Mouse (Mus musculus): ENCODE results near the gene Fndc1. TPM values are rescaled to one million over a fixed set of nuclear protein-coding genes. Genes with fewer than 3 reads are reported as not detected.

Fndc1 gene
- total RNA-seq (2012; rRNA removed) = 0.17 and 0.25 TPM in 2 replicates
- 0.05 and 0.34 TPM in 2 replicates for total RNA-seq (2014; rRNA removed)
- 0.14 TPM in 1 of 2 replicates, not detected in the other for polyA plus RNA-seq (2012; ENCODE audit: insufficient read length, low read depth)

DNA sequence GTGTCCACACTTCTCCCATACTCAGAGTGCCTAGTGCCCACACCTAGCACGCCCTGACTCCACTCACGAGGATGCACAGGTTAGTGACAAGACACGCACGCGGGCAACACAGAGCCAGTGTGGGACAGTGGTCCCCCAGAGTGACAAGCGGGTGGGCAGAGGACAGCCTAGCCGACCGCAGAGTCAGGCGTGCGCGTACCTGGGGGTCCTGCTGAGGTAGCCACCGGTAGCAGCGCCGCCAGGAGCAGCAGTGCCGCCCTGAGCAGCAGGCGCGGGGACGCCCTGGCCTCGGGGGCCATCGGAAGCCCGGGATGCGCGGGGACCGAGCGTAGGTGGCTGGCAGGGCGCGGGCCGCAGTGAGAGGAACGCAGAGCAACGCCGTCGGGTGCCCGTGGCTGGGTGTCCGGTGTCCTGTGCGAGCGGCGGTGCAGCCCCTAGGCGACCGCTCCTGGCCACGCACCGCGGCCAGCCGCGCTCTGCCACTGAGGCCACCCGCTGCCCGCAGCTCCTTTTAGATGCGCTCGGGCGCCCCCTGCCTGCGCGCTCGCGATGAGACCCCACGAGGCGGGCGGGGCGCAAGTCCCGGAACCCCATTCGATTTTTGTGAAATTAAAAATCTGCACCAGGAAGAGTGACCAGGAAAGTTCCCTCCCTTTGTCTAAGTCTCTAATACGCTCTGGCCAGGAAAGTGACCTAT, at the start of gene Fndc1:
Gene Fndc1 (minus strand): TSS at position 484 of the 697 bp plus-strand sequence.
- Histone ChIP-seq H3K4me1 (ENCODE audit: control insufficient read depth in 1 of 2, insufficient read depth in 2 of 2) (no peaks in the 10 kb centered on the region), H3K9me3 (replicated peaks; ENCODE audit: low read length) (no peaks in the 10 kb centered on the region), H3K4me3 (replicated peaks in 1 of 3; ENCODE audit: low read depth in 2 of 3, low read length in 2 of 3, poor library complexity in 1 of 3) (no peak within 1 kb of the TSS), H3K27me3 (replicated peaks) (peaks cover 5% of the 10 kb centered on the region), H3K9ac (ENCODE audit: insufficient read depth, low read depth) (no peak within 1 kb of the TSS), H3K79me2 (replicated peaks; ENCODE audit: control insufficient read depth, extremely low read depth, insufficient read depth, poor library complexity, severe bottlenecking) (no peaks in the 10 kb centered on the region), H3K4me2 (ENCODE audit: insufficient read depth, low read depth, poor library complexity, severe bottlenecking) (no peak within 1 kb of the TSS), H3K36me3 (replicated peaks in 1 of 2; ENCODE audit: control insufficient read depth in 1 of 2, insufficient read depth in 1 of 2, low read length in 1 of 2) (no peaks in the 10 kb centered on the region), H3K27ac (ENCODE audit: insufficient read depth, low read depth) (no peak within 1 kb of the TSS)
- dilution Hi-C loops (cut with MboI; ENCODE audit: extremely low pct_ligation_motif_present, extremely low pct_unique_long_range_greater_than_20kb, low sequenced_read_pairs) = no loop called here
- no peak for DNase-seq (ENCODE audit: extremely low read depth)
- no peak for TF ChIP-seq ELF1 (IDR thresholded peaks at IDR 0.05; ENCODE audit: low read depth, low read length)
- TF ChIP-seq SMC3 (IDR thresholded peaks at IDR 0.05; ENCODE audit: low read depth, low read length) = no peak; the same call in 1 of the 2 replicates
- no peak for TF ChIP-seq CTCF (conservative IDR thresholded peaks at IDR 0.05 in 1 of 2, IDR thresholded peaks at IDR 0.05 in 1 of 2; ENCODE audit: low read depth in 2 of 2, low read length in 2 of 2)
- in situ Hi-C loops (cut with MboI; ENCODE audit: low pct_ligation_motif_present, low pct_unique_long_range_greater_than_20kb, low sequenced_read_pairs) = loop anchor here (25.0 kb wide), 1 partner anchor 540 kb away; no protein-coding TSS in a partner anchor

DNA sequence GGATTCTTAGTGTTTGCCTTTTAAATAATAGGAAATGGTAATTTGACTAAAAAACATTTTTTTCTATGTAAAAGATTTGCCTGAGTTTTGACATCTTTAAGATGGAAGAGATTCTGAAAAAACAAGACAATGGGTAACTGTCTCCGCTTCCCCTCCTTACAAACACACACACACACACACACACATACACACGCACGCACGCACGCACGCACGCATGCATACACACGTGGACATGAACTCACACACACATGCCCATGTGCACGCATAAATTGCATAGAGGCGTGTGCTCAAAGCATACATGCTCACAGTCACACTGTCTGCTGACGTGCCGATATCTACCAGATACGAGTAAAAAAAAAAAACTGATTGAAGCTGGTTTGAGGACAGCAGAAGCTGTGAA, 49.4 kb upstream of the Fndc1 start:
- dilution Hi-C loops (cut with MboI; ENCODE audit: extremely low pct_ligation_motif_present, extremely low pct_unique_long_range_greater_than_20kb, low sequenced_read_pairs) = no loop called here
- in situ Hi-C loops (cut with MboI; ENCODE audit: low pct_ligation_motif_present, low pct_unique_long_range_greater_than_20kb, low sequenced_read_pairs) = no loop called here
- Histone ChIP-seq H3K27ac (ENCODE audit: insufficient read depth, low read depth) (peak overlapping the region; percentile 72; the same call in 1 of the 2 replicates), H3K4me3 (replicated peaks in 1 of 3; ENCODE audit: low read depth in 2 of 3, low read length in 2 of 3, poor library complexity in 1 of 3) (peak overlapping the region in 2 of 3 experiments; percentile 19 to 54), H3K9me3 (replicated peaks; ENCODE audit: low read length) (peaks cover 12% of the 10 kb centered on the region), H3K79me2 (replicated peaks; ENCODE audit: control insufficient read depth, extremely low read depth, insufficient read depth, poor library complexity, severe bottlenecking) (no peaks in the 10 kb centered on the region), H3K36me3 (replicated peaks in 1 of 2; ENCODE audit: control insufficient read depth in 1 of 2, insufficient read depth in 1 of 2, low read length in 1 of 2) (no peaks in the 10 kb centered on the region), H3K4me2 (ENCODE audit: insufficient read depth, low read depth, poor library complexity, severe bottlenecking) (no peak overlapping the region), H3K9ac (ENCODE audit: insufficient read depth, low read depth) (no peak overlapping the region), H3K4me1 (ENCODE audit: control insufficient read depth in 1 of 2, insufficient read depth in 2 of 2) (peaks cover 28 to 87% of the 10 kb centered on the region in 2 experiments), H3K27me3 (replicated peaks) (no peaks in the 10 kb centered on the region)
- TF ChIP-seq BHLHE40 (IDR thresholded peaks at IDR 0.05; ENCODE audit: low read depth, low read length) (peak; percentile 68; the same call in 1 of the 2 replicates), RAD21 (IDR thresholded peaks at IDR 0.05; ENCODE audit: low read depth, low read length) (no peak)
- DNase-seq (ENCODE audit: extremely low read depth) = no peak

DNA sequence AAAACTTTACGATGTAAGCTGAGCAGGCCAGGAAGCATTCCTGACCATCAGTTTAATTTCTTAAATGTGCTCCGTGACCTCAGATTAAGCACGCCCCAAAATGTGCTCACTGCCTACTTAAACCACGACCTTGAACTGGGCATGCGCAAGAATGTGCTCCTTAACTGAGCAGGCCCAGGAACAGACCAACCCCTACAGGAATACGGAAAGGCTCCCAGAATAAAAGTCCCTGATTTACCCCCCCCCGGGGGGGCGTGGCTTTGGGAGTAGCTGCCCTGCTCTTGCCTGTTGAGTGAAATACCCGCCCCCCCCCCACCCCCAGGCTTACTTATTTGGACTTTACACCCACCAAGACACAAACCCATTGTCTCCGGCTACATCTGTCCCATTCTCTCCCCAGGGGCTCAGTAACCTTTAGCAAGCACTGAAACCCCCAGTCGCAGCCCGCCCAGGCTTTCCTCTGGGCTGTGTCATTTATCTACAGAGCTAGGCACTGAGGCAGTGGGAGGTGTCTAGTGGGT, 48.9 kb upstream of the Fndc1 start:
- in situ Hi-C loops (cut with MboI; ENCODE audit: low pct_ligation_motif_present, low pct_unique_long_range_greater_than_20kb, low sequenced_read_pairs) = no loop called here
- Histone ChIP-seq H3K4me1 (ENCODE audit: control insufficient read depth in 1 of 2, insufficient read depth in 2 of 2) (peaks cover 28 to 87% of the 10 kb centered on the region in 2 experiments), H3K4me3 (replicated peaks in 1 of 3; ENCODE audit: low read depth in 2 of 3, low read length in 2 of 3, poor library complexity in 1 of 3) (peak overlapping the region in 2 of 3 experiments; percentile 26 to 46), H3K79me2 (replicated peaks; ENCODE audit: control insufficient read depth, extremely low read depth, insufficient read depth, poor library complexity, severe bottlenecking) (no peaks in the 10 kb centered on the region), H3K36me3 (replicated peaks in 1 of 2; ENCODE audit: control insufficient read depth in 1 of 2, insufficient read depth in 1 of 2, low read length in 1 of 2) (no peaks in the 10 kb centered on the region), H3K4me2 (ENCODE audit: insufficient read depth, low read depth, poor library complexity, severe bottlenecking) (peak overlapping the region; percentile 74; the same call in 1 of the 2 replicates), H3K9ac (ENCODE audit: insufficient read depth, low read depth) (peak overlapping the region; percentile 7; the same call in 1 of the 2 replicates), H3K9me3 (replicated peaks; ENCODE audit: low read length) (peaks cover 12% of the 10 kb centered on the region), H3K27me3 (replicated peaks) (no peaks in the 10 kb centered on the region), H3K27ac (ENCODE audit: insufficient read depth, low read depth) (peak overlapping the region; percentile 70; the same call in 1 of the 2 replicates)
- dilution Hi-C loops (cut with MboI; ENCODE audit: extremely low pct_ligation_motif_present, extremely low pct_unique_long_range_greater_than_20kb, low sequenced_read_pairs) = no loop called here
- peak; percentile 96 for DNase-seq (ENCODE audit: extremely low read depth)
- TF ChIP-seq POLR2A (IDR thresholded peaks at IDR 0.05; ENCODE audit: low read depth, low read length) (peak; percentile 33; the same call in 1 of the 2 replicates), NRF1 (IDR thresholded peaks at IDR 0.05; ENCODE audit: low read depth, low read length) (peak; percentile 84), NELFE (IDR thresholded peaks at IDR 0.05; ENCODE audit: low read depth, low read length) (no peak), SIN3A (IDR thresholded peaks at IDR 0.05; ENCODE audit: low read length) (peak; percentile 63), HCFC1 (IDR thresholded peaks at IDR 0.05; ENCODE audit: low read depth, low read length) (0 out of 2 replicates have a peak, but pooled peaks have one; percentile 27), IRF4 (IDR thresholded peaks at IDR 0.05; ENCODE audit: low read depth, low read length) (peak; percentile 14; the same call in 1 of the 2 replicates), USF1 (IDR thresholded peaks at IDR 0.05; ENCODE audit: low read depth, low read length) (no peak), KAT2A (IDR thresholded peaks at IDR 0.05; ENCODE audit: insufficient replicate concordance, low read length) (no peak), BHLHE40 (IDR thresholded peaks at IDR 0.05; ENCODE audit: low read depth, low read length) (peak; percentile 22; the same call in 1 of the 2 replicates), ELF1 (IDR thresholded peaks at IDR 0.05; ENCODE audit: low read depth, low read length) (0 out of 2 replicates have a peak, but pooled peaks have one; percentile 35), ZMIZ1 (IDR thresholded peaks at IDR 0.05; ENCODE audit: low read depth, low read length) (no peak), JUN (IDR thresholded peaks at IDR 0.05; ENCODE audit: insufficient read depth, low read depth, low read length) (no peak), RAD21 (IDR thresholded peaks at IDR 0.05; ENCODE audit: low read depth, low read length) (no peak), ZC3H11A (IDR thresholded peaks at IDR 0.05; ENCODE audit: low read depth, low read length) (no peak), CHD2 (IDR thresholded peaks at IDR 0.05; ENCODE audit: low read length) (no peak), MAZ (IDR thresholded peaks at IDR 0.05; ENCODE audit: low read depth, low read length) (peak; percentile 61), UBTF (IDR thresholded peaks at IDR 0.05; ENCODE audit: low read depth, low read length) (no peak), TBP (conservative IDR thresholded peaks at IDR 0.05; ENCODE audit: low read depth, low read length) (no peak), E2F4 (IDR thresholded peaks at IDR 0.05; ENCODE audit: insufficient replicate concordance, low read depth, low read length) (no peak), USF2 (conservative IDR thresholded peaks at IDR 0.05; ENCODE audit: low read depth, low read length) (no peak)
